Mouse (Mus musculus) Patski (cell line): ENCODE measurements around the gene Crkl. TPM values are rescaled to one million over a fixed set of nuclear protein-coding genes. Genes with fewer than 3 reads are reported as not detected.
A peak's percentile ranks its signal among the peaks of the same experiment; 100 is the strongest.

ENCODE experiments used
- ATAC-seq: fragments of 100-300 bp; one replicate; pipeline ENCODE4 v1.8.0; 2021
- CTCF ChIA-PET: fragments of 350-600 bp; sonication (Branson Sonifier 250); formaldehyde crosslinking; loops from one replicate; lab custom pipeline; 2022; ENCODE audit warnings: inconsistent platforms; lab: Charles Lee
- POLR2A ChIA-PET: fragments of 350-600 bp; sonication (Branson Sonifier 250); formaldehyde crosslinking; loops from one replicate; lab custom pipeline; 2022; ENCODE audit warnings: antibody characterized with exemption, inconsistent platforms; lab: Charles Lee
- DNase-seq: peaks from one replicate; pipeline ENCODE4 v3.0.0-alpha.2; 2011; ENCODE audit warnings: low read depth, low spot score
- H3K27me3 ChIP-seq: fragments of 371-371 bp; one replicate; pipeline ENCODE4 v1.5.1; 2021
- CTCF ChIP-seq: fragments of 100-300 bp; IDR thresholded peaks from one replicate; pipeline ENCODE4 v1.5.1; 2021
- in situ Hi-C: fragments of 300-500 bp; cut with MboI; formaldehyde crosslinking; loops from 3 replicates; pipeline ENCODE4 v1.11.1; 2018; ENCODE audit warnings: low pct_unique_long_range_greater_than_20kb, mixed read lengths
- polyA plus RNA-seq: library from polyadenylated mRNA; unstranded; gene quantifications from one replicate; pipeline ENCODE4 v1.2.3, GENCODE M21; 2021

Crkl gene
- polyA plus RNA-seq = 27.1 TPM

- H3K27me3 ChIP-seq = peaks cover 4% of the 10 kb centered on the region
- no peak for TF ChIP-seq CTCF
- peak; percentile 93 for ATAC-seq
- in situ Hi-C loops = loop anchor here (5.0 kb wide), 1 partner anchor 81 kb away; the partner anchor contains the start of gene Thap7
- ChIA-PET POLR2A (interaction anchor here (1.1 to 1.4 kb wide), 3 partner anchors 9 to 22 kb away, joined by 3 to 5 read pairs (median 4); no protein-coding TSS in a partner anchor), CTCF (no interaction called here)
- peak; percentile 78 for DNase-seq
These were observed at the start of gene Crkl for GRCm38 (mm10) chr16:17451541-17452372. Gene Crkl (plus strand): TSS chr16:17451987.

GRCm38 (mm10) chr16:17402855-17403254 lies 48.9 kb upstream of the Crkl start:
- no peak for DNase-seq
- in situ Hi-C loops = loop anchor here (5.0 kb wide), 1 partner anchor 129 kb away; the partner anchor contains the start of gene Thap7
- ATAC-seq = no peak
- ChIA-PET CTCF (interaction anchor here (0.8 to 2.6 kb wide), 6 partner anchors 10 to 130 kb away, joined by 3 to 6 read pairs (median 4); no protein-coding TSS in a partner anchor), POLR2A (no interaction called here)
- H3K27me3 ChIP-seq = no peaks in the 10 kb centered on the region
- TF ChIP-seq CTCF = peak; percentile 76

DNA sequence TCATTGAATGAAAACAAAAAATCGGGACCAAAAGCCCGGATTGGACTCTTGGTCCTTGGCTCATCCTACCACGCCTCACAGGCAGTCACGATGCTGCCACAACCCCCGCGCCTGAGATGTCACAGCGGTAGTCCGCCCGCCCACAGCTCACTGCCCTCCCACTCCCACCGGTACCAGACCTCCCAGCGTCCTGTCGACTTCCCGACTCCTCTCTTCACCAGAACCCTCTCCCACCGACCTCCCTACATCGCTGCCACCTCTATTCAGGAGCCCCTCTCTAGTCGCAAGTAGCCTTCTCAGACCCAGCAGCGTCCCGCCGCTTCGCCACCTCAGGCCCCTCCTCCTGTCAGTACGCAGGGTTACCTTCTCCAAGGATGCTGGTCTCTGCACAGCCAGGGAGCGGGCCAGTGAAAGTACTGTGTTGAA lies 46.5 kb upstream of the Crkl start:
- ATAC-seq (peak; percentile 61), DNase-seq (no peak)
- no peak for TF ChIP-seq CTCF
- ChIA-PET POLR2A (interaction anchor here (0.6 to 2.0 kb wide), 3 partner anchors 17 to 125 kb away, joined by 3 to 7 read pairs (median 3); partner anchors contain the start of gene Thap7), CTCF (interaction anchor here (1.3 to 2.6 kb wide), 3 partner anchors 10 to 153 kb away, joined by 3 to 6 read pairs (median 3); no protein-coding TSS in a partner anchor)
- H3K27me3 ChIP-seq = no peaks in the 10 kb centered on the region
- in situ Hi-C loops = no loop called here

DNA sequence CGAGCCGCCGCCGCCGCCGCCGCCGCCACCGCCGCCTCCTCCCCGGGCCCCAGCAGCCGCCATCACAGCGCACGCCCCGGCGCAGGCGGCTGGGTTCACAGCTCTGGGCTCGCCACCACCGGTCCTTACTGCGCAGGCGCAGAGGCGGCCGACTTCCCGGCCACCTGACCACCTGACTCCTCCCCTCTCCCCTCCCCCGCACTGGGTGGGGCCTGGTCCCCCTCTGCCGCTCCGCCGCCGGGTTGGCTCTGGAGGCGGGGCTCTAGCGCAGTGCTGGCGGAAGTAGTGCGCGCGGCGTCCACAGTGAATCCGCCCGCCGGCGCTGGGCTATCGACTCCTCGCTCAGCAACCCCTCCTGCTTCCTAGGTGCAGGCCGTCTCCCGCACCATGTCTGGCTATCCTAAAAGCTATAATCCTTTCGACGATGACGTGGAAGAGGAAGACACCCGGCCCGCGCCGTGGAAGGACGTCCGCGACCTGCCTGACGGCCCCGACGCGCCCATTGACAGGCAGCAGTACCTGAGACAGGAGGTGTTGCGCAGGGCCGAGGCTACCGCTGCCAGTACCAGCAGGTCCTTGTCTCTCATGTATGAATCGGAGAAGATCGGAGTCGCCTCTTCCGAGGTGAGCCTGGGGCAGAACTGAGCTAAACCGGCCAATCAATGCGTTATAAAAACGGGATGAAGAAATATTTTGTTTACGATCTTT lies 45.9 kb upstream of the Crkl start, which contains the start of the genes Snap29 and Pi4ka:
Gene Snap29 (plus strand): TSS at position 251 of the 708 bp plus-strand sequence.
Gene Pi4ka (minus strand): TSS at position 579 of the 708 bp plus-strand sequence.
- peak; percentile 95 for ATAC-seq
- CTCF ChIA-PET = interaction anchor here (1.2 to 1.4 kb wide), 4 partner anchors 9 to 152 kb away, joined by 3 to 4 read pairs (median 3); no protein-coding TSS in a partner anchor
- TF ChIP-seq CTCF = no peak
- peak; percentile 78 for DNase-seq
- H3K27me3 ChIP-seq = no peaks in the 10 kb centered on the region
- POLR2A ChIA-PET = interaction anchor here (0.6 to 2.0 kb wide), 4 partner anchors 18 to 124 kb away, joined by 3 to 7 read pairs (median 3); partner anchors contain the start of gene Thap7
- in situ Hi-C loops = no loop called here

DNA sequence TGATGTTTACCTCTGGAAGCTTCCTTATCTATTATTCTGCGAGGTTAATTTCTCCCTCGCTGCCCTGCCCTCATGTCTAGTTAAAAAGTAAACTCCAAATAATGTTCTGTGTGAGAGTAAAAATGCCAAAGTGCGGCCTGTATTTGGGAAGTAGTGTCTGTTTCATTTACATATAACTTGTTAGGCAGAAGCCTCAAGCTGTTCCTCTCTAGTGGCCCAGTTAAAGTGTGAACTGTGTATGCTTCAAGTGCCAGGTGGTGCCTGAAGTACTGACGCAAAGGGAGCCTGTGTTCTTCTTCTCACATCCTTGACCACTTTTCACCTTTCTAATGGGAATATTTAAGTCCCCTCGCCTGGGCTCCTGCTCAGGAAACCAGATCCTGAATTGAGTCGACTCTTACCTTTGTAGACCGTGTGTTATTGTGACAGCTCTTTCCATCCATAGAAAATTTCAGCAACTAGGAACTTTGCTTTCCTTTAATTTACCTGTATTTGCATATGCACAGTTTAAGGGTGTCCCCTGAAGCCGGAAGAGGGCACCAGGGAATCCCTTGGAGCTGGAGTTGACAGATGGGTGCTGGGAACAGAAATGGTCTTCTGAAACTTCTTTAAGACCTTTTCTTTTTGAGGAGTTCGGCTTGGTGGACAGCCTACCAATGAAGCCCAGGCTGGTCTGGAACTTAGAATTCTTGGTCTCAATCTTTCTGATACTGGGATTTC lies 45.1 kb upstream of the Crkl start:
- no peak for TF ChIP-seq CTCF
- DNase-seq (no peak), ATAC-seq (no peak)
- CTCF ChIA-PET = interaction anchor here (1.2 to 1.4 kb wide), 3 partner anchors 9 to 151 kb away, joined by 3 to 4 read pairs (median 3); no protein-coding TSS in a partner anchor
- no peaks in the 10 kb centered on the region for H3K27me3 ChIP-seq
- in situ Hi-C loops = no loop called here
- POLR2A ChIA-PET = interaction anchor here (1.1 to 2.0 kb wide), 3 partner anchors 21 to 124 kb away, joined by 3 to 7 read pairs (median 3); partner anchors contain the start of gene Thap7

GRCm38 (mm10) chr16:17409046-17409445 lies 42.7 kb upstream of the Crkl start:
- no peaks in the 10 kb centered on the region for H3K27me3 ChIP-seq
- no peak for ATAC-seq
- in situ Hi-C loops = no loop called here

DNA sequence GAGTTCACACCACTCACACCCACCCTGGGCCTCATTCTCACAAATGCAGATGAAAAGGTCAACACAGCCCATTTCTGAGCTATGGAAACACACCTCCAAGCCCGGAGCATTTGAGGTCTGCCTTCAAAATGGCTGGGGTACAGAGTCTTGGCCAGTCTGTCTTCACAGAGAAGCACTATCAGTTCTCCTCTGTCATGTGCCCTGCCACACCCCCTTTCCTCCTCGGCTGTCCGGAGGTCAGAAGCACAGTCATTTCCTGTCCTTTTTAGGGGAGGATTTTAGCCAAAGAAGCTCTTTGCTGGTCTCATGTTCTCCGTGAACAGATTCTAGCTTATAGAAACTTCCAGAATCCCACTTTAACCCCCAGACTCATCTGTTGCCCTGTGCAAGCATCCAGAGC lies 41.6 kb upstream of the Crkl start:
- no peak for TF ChIP-seq CTCF
- ChIA-PET CTCF (no interaction called here), POLR2A (no interaction called here)
- H3K27me3 ChIP-seq = no peaks in the 10 kb centered on the region
- ATAC-seq (no peak), DNase-seq (no peak)
- in situ Hi-C loops = loop anchor here (10.0 kb wide), 1 partner anchor 1655 kb away; no protein-coding TSS in a partner anchor

More at GRCm38 (mm10) chr16:17409046-17409445, 42.7 kb upstream of the Crkl start:
- TF ChIP-seq CTCF = no peak
- DNase-seq = no peak
- CTCF ChIA-PET = interaction anchor here (1.3 kb wide), 1 partner anchor 11 kb away, joined by 3 read pairs; no protein-coding TSS in a partner anchor
- POLR2A ChIA-PET = interaction anchor here (0.6 kb wide), 1 partner anchor 84 kb away, joined by 3 read pairs; no protein-coding TSS in a partner anchor

DNA sequence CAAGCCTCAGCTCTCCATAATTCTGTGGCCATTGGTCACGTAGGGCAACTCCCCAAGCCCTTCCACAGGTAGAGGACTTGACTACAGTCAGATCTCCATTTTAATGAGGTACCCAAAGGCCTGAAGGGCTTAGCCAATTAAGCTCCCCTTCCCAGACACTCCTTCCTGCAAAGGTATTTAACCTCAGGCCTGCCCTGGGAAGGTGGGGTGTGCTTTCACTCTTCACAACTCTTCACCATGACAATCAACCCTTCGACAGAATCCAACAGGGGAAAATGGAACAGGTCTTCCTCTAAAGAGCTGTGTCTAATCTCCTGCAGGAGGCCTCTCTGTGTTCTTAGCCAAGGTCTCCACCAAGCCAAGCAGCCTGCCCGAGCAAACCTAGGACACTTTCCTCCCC lies 28.8 kb upstream of the Crkl start:
- POLR2A ChIA-PET = no interaction called here

GRCm38 (mm10) chr16:17432576-17432975 lies 19.2 kb upstream of the Crkl start:
- ATAC-seq = no peak
- ChIA-PET POLR2A (interaction anchor here (0.9 kb wide), 1 partner anchor 20 kb away, joined by 5 read pairs; no protein-coding TSS in a partner anchor), CTCF (interaction anchor here (1.5 to 1.7 kb wide), 2 partner anchors 15 to 27 kb away, joined by 3 read pairs; no protein-coding TSS in a partner anchor)
- in situ Hi-C loops = no loop called here
- DNase-seq = no peak
- TF ChIP-seq CTCF = peak; percentile 62
- no peaks in the 10 kb centered on the region for H3K27me3 ChIP-seq

More for the DNA sequence above, 28.8 kb upstream of the Crkl start:
- CTCF ChIA-PET = no interaction called here
- in situ Hi-C loops = no loop called here
- DNase-seq (no peak), ATAC-seq (no peak)
- TF ChIP-seq CTCF = no peak
- H3K27me3 ChIP-seq = no peaks in the 10 kb centered on the region
